Mouse (Mus musculus) natural killer cell, adult 2 months (primary cell): ENCODE measurements around the gene Trpc4ap.
A peak's percentile ranks its signal among the peaks of the same experiment; 100 is the strongest.
"Not testable (repeated sequence)": the region's sequence is repeated elsewhere in the genome, so short reads cannot be mapped to it uniquely, and the experiment has no call there.

Source experiments
- DNase-seq, 2 experiments: peaks; one replicate each; pipeline ENCODE4 v3.0.0; 2022; ENCODE audit warnings: low spot score in 2 of 2

The Trpc4ap gene

DNA sequence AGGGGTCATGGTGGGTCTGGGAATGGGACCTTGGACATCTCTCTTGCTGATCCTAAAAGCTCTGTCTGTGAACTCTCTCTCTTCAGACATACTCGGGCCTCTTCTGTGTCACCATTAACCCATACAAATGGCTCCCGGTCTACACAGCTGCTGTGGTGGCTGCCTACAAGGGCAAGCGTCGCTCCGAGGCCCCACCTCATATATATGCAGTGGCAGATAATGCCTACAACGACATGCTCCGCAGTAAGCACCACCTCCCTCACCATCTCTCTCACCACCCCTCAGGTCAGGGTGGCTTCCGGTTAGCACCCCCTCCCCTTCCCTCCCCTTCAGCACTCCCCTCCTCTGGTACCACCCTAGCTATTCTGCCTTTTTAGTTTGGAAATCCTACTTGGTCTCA, 78.2 kb downstream of the Trpc4ap start:
- no peak for DNase-seq

DNA sequence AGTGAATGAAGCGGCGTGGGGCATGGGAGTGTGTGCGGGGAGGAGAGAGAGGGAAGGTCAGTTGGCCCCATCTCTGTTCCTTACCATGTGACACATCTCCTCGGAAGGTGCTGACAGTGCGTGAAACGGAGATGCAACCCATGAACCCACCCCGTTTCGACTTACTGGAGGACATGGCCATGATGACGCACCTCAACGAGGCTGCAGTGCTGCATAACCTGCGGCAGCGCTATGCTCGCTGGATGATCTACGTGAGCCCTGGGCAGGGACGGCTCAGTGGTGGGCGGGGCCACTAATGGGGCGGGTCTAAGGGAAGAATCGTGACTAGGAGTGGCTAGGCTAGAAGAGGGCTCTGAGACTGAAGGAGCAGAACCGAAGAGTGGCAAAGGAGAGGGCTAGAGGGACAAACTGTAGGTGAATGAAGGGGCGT, 78.8 kb downstream of the Trpc4ap start:
- DNase-seq = peak; percentile 61 to 69

DNA sequence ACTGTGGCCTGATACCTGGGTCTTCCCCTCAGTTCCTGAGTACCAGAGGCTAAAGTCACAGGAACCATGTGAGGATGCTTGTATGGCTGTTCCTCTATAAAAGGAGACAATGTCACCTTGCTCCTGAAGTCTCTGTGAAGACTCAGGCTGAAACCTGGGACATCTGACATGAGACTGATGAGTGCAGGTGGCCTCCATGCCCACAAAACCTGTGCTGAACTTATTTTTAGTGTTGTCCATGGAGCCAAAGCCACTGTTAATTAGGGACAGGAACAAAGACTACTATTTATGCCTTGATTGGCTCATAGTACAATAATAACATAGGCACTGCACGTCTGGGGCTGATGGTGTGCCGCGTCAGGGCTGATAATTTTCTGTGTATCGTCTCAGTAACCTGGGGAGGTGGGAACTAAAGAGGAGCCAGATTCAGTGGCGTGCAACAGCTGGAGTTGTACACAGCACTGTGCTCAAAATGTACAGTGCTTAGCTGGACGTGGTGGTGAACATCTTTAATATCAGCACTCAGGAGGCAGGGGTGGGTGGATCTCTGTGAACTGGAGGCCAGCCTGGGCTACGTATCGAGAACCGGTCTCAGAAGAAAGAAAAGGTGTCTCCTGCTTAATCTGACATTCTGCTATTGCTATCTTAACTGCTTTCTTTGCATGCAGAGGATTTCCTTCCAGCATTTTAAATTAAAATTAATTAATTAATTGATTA, 80.2 kb downstream of the Trpc4ap start:
- no peak for DNase-seq

DNA sequence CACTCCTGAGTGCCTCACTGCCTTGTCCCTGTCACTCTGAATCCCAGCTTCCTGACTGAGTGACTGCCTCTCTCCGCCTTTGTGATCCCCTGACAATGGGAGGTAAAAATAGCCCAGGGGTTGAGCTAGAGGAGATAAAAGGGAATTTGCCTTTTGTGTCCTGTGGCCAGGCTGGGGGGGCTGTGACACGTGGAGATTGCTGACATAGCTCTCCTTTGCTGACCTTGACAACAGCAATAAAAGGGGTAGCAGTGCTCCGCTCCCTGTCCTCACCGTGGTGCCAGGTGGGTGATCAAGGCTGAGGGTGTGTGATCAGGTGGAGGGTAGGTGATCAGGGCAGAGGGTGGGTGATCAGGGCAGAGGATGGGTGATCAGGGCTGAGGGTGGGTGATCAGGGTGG, 81.2 kb downstream of the Trpc4ap start, which contains the start of gene Myh7b:
TSS of gene Myh7b (plus strand) at position 235 of the 400 bp plus-strand sequence.
- no peak for DNase-seq

DNA sequence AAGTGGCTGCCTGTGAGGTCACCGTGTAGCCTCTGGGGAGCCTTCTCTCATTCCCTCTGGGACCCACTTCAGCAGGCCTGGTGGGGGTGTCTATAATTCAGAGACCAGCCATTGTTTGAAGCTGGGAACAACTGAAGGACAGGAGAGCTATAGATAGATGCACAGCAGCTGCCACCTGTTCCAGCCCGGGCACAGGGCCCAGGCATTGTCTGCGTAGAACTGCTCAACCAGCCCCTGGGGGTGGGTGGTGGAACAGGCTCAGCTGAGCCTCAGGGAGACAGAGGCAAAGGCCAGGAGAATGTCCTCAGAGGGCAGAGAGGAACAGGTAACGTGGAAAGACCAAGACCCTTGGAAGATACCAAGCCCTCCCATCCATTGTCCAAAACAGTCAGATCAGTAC, 85.8 kb downstream of the Trpc4ap start:
- no peak for DNase-seq

DNA sequence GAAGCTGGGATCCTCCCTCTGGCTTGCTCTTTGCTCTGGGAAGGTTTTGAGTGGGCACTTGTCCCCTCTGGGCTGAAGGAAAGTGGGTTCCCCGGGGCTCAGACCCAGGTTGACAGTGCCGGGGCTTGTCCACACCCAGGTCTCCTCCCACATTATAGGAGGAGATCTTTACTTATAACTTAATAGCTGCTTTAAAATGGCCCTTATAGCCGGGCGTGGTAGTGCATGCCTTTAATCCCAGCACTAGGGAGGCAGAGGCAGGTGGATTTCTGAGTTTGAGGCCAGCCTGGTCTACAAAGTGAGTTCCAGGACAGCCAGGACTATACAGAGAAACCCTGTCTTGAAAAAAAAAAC, 87.0 kb downstream of the Trpc4ap start:
- not testable (repeated sequence) for DNase-seq

DNA sequence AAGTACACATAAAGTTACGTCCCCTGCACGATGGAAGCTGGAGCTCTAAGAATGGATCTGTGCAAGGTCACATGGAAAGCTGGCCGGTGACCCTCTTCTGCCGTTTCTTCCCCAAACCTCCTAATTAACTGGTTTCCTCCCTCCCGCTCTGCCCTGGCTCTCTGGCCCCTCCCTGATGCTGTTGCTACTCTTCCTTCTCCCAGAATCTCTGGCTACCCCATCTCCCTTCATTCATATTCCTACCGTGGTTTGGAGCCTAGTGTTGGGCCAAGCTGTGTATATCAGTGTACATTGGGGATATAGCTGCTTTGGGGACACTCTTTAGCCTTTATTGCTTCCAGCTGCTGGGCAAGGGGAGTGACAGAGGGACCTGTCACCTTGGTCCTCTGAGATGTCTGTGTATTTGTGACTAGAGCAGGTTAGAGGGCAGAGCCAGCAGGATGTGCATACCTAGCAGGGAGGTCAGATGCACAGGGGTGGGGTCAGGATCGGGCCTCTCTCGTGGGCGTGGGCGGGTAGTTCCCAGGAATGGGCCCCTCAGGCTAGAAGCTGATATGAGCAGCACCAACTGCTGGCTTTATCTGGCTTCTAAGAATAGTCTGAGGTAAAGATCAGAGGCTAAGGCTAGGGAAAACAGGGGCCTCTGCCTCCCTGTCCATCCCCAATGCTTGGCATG, 87.5 kb downstream of the Trpc4ap start:
- no peak for DNase-seq

DNA sequence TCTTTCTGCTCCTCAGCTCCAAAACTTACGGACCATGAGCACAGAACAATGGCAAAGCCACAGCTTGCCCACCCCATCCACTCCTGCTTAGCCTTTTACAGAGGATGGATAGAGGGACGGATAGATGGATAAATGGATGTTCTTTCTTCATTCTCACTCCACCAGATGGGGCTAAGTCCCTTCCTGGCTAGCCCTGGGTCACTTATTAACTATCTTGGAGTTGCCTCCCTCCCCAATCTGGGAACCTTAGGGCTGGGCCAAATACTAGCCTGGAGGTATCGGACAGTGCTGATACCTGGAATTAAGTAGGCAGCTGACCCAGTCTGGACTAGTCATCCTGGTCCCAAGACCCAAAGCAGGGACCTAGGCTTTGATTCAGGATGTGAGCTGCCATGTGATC, 88.5 kb downstream of the Trpc4ap start:
- DNase-seq = no peak

DNA sequence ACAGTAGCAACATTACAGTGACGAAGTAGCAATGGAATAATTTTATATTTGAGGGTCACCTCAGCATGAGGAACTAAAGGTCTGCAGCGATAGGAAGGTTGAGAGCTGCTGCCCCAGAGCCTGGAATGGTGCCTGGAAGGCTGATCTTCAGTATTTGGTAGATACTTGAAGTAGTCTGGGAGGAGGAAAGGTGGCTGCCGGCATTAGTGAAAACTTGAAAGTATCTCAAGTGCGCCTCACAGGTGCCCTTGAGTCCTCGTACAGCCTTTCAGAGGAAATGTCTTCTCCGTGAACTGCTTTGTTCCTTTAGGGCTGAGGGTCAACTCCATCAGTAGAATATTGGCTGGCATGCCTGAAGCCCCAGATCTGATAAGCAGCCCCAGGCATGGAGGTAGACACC, 96.7 kb downstream of the Trpc4ap start:
- no peak for DNase-seq

DNA sequence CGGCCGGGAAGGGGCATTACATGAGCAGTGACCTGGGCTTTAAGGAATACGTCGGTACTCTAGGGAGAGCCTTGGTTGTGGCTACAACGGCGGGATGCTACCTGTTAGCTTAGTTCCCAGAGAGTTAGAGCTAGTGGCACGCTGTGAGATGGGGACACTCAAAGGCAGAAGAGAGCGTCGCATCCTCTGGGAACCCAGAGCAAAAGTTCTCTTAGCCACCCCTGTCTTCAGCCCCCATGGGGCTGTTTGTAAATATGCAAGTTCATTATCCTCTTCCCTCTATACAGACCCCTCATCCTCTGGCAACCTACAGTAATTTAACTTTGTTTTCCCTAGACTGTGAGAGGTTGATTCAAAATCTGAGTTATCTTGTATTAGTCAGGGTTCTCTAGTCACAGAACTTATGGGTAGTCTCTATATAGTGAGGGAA, 99.3 kb downstream of the Trpc4ap start:
- no peak for DNase-seq

DNA sequence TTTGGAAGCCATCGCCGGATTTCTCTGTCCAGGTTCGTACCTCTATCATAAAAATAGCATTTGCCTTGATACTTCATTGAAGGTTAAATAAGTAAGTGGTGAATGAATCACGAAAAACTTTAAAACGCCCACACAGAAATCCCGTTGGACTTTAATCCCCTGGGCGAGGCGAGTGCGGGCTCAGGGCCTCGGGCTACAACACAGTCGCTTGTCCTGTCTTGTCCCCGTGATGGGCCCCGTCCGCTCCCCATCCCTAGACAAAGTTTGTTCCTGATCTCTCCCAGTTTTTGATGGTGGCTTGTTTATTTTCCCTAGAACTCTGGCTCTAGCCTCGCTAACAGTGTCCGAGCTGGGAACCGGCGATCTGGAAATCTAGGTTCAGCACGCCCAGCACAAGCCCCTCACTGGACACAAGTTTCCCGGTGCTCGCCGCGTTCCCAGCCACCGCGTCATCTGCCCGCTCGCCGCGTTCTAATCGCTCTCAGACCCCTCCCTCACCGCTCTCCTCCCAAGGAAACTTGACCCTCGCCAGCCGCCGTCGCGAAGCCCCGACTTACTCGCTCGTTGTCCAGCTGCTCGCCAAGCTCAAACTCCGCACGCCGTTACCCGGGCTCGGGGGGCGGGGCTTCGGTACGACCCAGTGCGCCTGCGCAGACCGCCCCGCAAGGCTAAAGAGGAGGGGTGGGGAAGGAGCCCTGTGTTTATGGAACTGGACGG, 99.9 kb downstream of the Trpc4ap start, which contains the start of gene Gss:
TSS of gene Gss (minus strand) at position 674 of the 717 bp plus-strand sequence.
- DNase-seq = peak; percentile 93

DNA sequence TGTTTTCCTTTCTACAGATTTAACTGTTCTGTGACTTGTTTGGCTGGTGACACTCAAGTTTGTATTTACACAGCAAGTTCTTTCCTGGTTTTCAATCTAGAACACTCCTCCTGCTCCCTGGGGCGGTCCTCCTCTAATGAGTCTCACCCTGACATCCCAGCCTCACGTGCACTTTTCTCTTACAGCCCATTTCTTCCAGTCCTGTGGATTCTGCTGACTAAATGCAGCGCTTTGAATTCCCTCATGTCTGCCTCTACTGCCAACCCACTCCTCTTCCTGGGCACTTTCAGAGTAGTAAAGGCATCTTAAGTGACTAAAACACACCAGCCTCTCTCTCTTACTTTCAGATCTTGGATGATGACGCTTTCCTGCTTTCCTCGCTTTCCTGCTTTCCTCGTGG, 100.5 kb downstream of the Trpc4ap start:
- DNase-seq = no peak

DNA sequence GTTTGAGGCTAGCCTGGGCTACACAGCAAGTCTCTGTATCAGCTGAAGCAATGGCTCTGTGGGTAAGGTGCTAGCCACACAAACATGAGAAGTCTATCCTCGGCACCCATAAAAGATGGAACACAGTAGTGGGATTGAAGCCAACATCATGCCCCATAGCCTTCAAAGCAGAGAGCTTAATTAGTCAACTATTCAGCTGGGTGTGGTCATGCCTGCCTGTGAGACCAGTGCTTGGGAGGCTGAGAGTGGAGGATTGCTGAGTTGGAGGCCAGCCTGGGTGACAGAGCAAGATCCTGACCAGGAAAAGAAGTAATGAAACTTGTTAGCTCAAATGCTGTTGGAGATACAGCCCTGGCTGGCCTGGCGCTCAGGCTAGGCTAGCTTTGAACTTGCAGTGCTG, 101.3 kb downstream of the Trpc4ap start:
- no peak for DNase-seq

DNA sequence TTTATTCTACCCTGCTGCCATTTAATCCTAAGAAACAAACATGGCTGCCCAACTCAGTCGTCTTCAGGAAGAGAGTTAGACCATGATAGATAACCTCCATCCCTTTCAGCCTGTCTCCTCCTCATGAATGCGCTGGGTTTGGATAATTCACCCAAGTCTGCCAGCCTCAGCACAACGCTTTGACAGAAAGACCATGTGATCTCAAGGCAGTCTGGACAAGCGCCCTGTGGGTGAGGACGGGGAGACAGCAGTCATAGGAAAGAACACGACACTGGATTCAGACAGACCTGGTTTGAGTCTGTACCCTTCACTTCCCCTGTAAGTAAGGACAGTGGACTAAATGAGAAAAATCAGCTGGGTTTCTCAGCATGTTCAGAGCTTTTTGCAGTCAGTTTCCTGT, 102.7 kb downstream of the Trpc4ap start:
- DNase-seq = no peak

DNA sequence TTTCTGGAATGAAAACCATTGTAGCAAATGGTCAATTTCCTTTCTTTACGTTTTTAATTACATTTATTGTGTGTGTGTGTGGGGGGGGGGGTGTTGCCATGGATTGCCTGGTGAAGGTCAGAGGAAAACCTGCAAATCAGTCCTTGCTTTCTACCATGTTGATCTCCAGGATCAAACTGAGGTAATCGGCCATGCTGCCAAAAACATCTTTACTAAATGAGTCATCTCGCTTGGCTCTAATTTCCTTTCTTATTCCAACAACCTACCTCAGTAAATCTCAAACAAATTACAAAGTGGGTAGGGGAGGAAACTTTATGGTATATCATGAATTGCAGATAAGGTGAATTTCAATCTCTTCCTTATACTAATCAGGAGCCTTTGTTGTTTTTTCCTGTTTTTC, 104.0 kb downstream of the Trpc4ap start:
- DNase-seq = no peak

DNA sequence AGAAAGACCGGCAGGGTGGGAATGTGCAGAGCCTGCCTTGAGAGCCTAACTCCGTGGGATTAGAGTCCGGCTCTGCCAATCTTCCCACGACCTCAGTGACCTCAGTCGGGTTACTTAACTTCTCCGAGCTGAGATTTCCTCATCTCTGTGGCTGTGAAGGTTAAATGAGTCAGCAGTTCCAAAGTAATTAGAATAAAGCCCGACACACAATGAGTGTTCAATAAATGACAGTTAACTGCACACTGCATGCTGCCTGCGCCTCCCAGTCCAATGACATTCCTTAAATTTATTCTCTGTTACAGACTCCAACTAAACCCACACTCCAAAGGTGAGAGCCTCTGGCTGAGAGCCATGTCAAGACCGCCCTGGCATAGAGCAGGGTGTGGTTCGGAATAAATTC, 106.7 kb downstream of the Trpc4ap start:
- DNase-seq = no peak

DNA sequence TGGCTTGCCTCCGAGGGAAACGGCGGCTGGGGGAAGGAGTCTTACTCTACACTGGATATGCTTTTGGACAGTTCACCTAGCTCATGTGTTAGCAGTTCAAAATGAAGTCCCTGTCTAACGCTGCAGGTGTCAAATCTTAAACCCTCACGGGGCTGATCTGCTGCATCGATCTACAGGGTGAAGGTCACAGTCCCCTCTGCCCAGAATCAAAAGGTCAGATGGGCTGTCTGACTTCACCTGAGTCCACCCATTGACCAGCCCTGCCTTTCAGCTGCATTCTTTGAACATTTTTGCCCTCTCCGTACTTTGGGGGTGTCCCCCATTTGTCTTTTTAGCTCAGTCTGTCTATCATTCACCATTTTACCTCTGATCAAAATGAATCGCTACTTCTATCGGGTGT, 107.1 kb downstream of the Trpc4ap start:
- DNase-seq = no peak
